ENCODE assay signal across 9 mouse cellular contexts in genomic region chr11:97408171-97408570, GRCm38 (mm10). TPM values are rescaled to one million over a fixed set of nuclear protein-coding genes. Genes with fewer than 3 reads are reported as not detected.
DNase-seq lines count a peak whose midpoint lies in the region; ATAC-seq lines count a peak whose summit lies in the region.
"Had no signal": no experiment of that assay in that cellular context is flagged by ENCODE, and none has a peak within 500 bp of the region (broad histone marks: within the 10 kb centered on the region; RNA-seq: fewer than 3 reads in every experiment).

No protein-coding gene starts in this region.

- peaks cover 34% of the 10 kb centered on the region for H3K4me1 ChIP-seq in kidney, embryonic 14.5 days (ENCODE audit: control insufficient read depth, insufficient read depth, low read length)
- peaks cover 51% of the 10 kb centered on the region for H3K4me1 ChIP-seq in liver, embryonic 13.5 days (replicated peaks)

- H3K27me3 ChIP-seq in kidney, embryonic 14.5 days (ENCODE audit: control insufficient read depth, insufficient read depth, low read length), result peaks cover 9% of the 10 kb centered on the region
- H3K27me3 ChIP-seq in liver, embryonic 13.5 days, result peaks cover 43% of the 10 kb centered on the region

- WGBS in kidney, embryonic 14.5 days, result 3% methylated on average over 6 of the region's 6 CpGs
- WGBS in liver, embryonic 13.5 days (ENCODE audit: insufficient replicate concordance), result 0% methylated on average over 6 of the region's 6 CpGs

- H3K9me3 ChIP-seq in kidney, embryonic 14.5 days (ENCODE audit: control insufficient read depth, low read length), result no peaks in the 10 kb centered on the region
- H3K9me3 ChIP-seq in liver, embryonic 13.5 days (replicated peaks), result no peaks in the 10 kb centered on the region
- H3K9me3 ChIP-seq: embryonic facial prominence, embryonic 13.5 days had no signal

- H3K4me3 ChIP-seq in kidney, embryonic 14.5 days (ENCODE audit: low read length), result no peak overlapping the region
- H3K4me3 ChIP-seq in liver, embryonic 13.5 days (replicated peaks), result no peak overlapping the region
- H3K4me3 ChIP-seq: embryonic facial prominence, embryonic 13.5 days had no signal

- no peak overlapping the region for H3K9ac ChIP-seq in kidney, embryonic 14.5 days (ENCODE audit: low read depth, low read length)
- no peak overlapping the region for H3K9ac ChIP-seq in liver, embryonic 13.5 days
- H3K9ac ChIP-seq: embryonic facial prominence, embryonic 13.5 days had no signal

- H3K36me3 ChIP-seq in kidney, embryonic 14.5 days (ENCODE audit: control insufficient read depth, insufficient read depth, low read length), result no peaks in the 10 kb centered on the region
- H3K36me3 ChIP-seq in liver, embryonic 13.5 days, result no peaks in the 10 kb centered on the region
- H3K36me3 ChIP-seq: embryonic facial prominence, embryonic 13.5 days had no signal

- peak; percentile 84 for DNase-seq in kidney, adult 18-20 months
- peak; percentile 79 to 94 for DNase-seq in adrenal gland, adult (ENCODE audit: inconsistent age in 2 of 2, low spot score in 1 of 2)
- peak; percentile 94 for DNase-seq in embryo, embryonic 10.5 days (ENCODE audit: low spot score)
- peak; percentile 90 for DNase-seq in heart, postnatal 4 days
- DNase-seq in liver, embryonic 13.5 days, result peak; percentile 69
- peak; percentile 56 for DNase-seq in ovary, postnatal 10 days (ENCODE audit: low spot score)
- DNase-seq in thymus, postnatal 25 days, result peak; percentile 80

- no peak overlapping the region for H3K27ac ChIP-seq in kidney, embryonic 14.5 days (ENCODE audit: low read depth, low read length)
- H3K27ac ChIP-seq in liver, embryonic 13.5 days, result no peak overlapping the region
- H3K27ac ChIP-seq: embryonic facial prominence, embryonic 13.5 days had no signal

- no peak overlapping the region for H3K4me2 ChIP-seq in kidney, embryonic 14.5 days (replicated peaks; ENCODE audit: low read depth, low read length)
- no peak overlapping the region for H3K4me2 ChIP-seq in liver, embryonic 13.5 days
- H3K4me2 ChIP-seq: embryonic facial prominence, embryonic 13.5 days had no signal

- no peak for ATAC-seq in kidney, embryonic 14.5 days (ENCODE audit: low FRiP score, low TSS enrichment)
- no peak for ATAC-seq in liver, embryonic 13.5 days (ENCODE audit: low read depth)

RNA-seq across cellular contexts. Expression of gene Arhgap23, which starts 7.2 kb away (rescaled TPM):
- 5.2 and 7.4 TPM in 2 replicates for polyA plus RNA-seq in kidney, embryonic 14.5 days (2014; fragmentation: Nextera tagmentation; extraction: Ambion mirVana)
- 10 to 100 TPM; 51.0 to 52.3 TPM for total RNA-seq in heart, postnatal 4 days (2021)
- 6.2 and 6.8 TPM in 2 replicates for polyA plus RNA-seq in liver, embryonic 13.5 days (2015; fragmentation: Nextera tagmentation; extraction: Ambion mirVana)

RNA-seq across cellular contexts. Expression of gene Socs7, which starts 45.8 kb away (rescaled TPM):
- polyA plus RNA-seq in kidney, embryonic 14.5 days (2014; fragmentation: Nextera tagmentation; extraction: Ambion mirVana), result 2.5 and 3.7 TPM in 2 replicates
- 10 to 100 TPM; 24.2 to 28.9 TPM for total RNA-seq in heart, postnatal 4 days (2021)
- polyA plus RNA-seq in liver, embryonic 13.5 days (2015; fragmentation: Nextera tagmentation; extraction: Ambion mirVana), result 1.0 and 1.1 TPM in 2 replicates

RNA-seq across cellular contexts. Expression of gene Gpr179, which starts 56.3 kb away (rescaled TPM):
- 0.07 and 0.10 TPM in 2 replicates for polyA plus RNA-seq in kidney, embryonic 14.5 days (2014; fragmentation: Nextera tagmentation; extraction: Ambion mirVana)
- total RNA-seq in heart, postnatal 4 days (2021), result under 1 TPM; 0.05 to 0.17 TPM
- 0.01 TPM in 1 of 2 replicates, not detected in the other for polyA plus RNA-seq in liver, embryonic 13.5 days (2015; fragmentation: Nextera tagmentation; extraction: Ambion mirVana)
